Mouse (Mus musculus) spleen, adult 2 months (tissue): ENCODE data around the gene Gm37240.

Experiments
- CTCF ChIP-seq: fragments of 200-500 bp; IDR thresholded peaks from 2 replicates; pipeline ENCODE4 v1.5.1; 2011; ENCODE audit warnings: mild to moderate bottlenecking, inconsistent platforms; ENCODE audit not compliant: insufficient read depth, insufficient read length, insufficient replicate concordance; ENCODE audit errors: extremely low read depth
- POLR2A ChIP-seq: fragments of 200-500 bp; IDR thresholded peaks from 2 replicates; pipeline ENCODE4 v1.6.1; 2011; ENCODE audit warnings: low read depth, low read length, inconsistent platforms

DNA sequence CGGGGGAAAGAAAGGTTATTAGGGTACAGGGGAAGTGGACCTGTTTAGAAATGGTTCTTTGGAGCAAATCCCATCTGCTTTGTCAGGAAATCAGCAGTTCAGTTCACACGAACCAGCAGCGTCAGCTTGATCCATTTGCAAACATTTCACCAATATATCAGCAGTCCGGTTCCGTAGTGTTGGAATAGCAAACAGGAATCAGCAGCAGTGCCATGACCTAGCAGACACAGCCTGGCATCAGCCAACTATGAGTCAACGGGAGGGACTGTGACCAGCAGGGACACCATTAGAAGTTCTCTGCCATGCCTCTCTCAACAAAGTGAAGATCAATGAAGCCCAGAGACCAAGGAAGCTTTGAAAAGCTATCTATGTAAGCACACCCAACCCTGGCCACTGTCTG is 1267.6 kb downstream of the Gm37240 start:
- TF ChIP-seq CTCF (no peak), POLR2A (no peak)
